Mouse (Mus musculus) forebrain, embryonic 14.5 days (tissue): ENCODE measurements around the gene Defb22. TPM values are rescaled to one million over a fixed set of nuclear protein-coding genes. Genes with fewer than 3 reads are reported as not detected.
A peak's percentile ranks its signal among the peaks of the same experiment; 100 is the strongest.

Experiments used
- ATAC-seq: fragments of 200-750 bp; cut with Nextera tagmentation; 2 replicates; pipeline ENCODE4 v1.8.0; 2017; ENCODE audit warnings: mild to moderate bottlenecking, moderate library complexity
- DNase-seq: peaks from one replicate; pipeline ENCODE4 v3.0.0-alpha.2; 2015; ENCODE audit warnings: low spot score
- H3K27ac ChIP-seq: fragments of 300-500 bp; sonication (generic); 2 replicates; pipeline ENCODE4 v1.5.1; 2014; ENCODE audit warnings: low read depth, mild to moderate bottlenecking, control low read depth, low read length, moderate library complexity
- H3K27me3 ChIP-seq: fragments of 300-500 bp; sonication (generic); replicated peaks from 2 replicates; pipeline ENCODE4 v1.6.1; 2014; ENCODE audit warnings: low read length, control low read depth, mixed read lengths; ENCODE audit not compliant: control insufficient read depth, insufficient read depth
- H3K36me3 ChIP-seq: fragments of 300-500 bp; sonication (generic); 2 replicates; pipeline ENCODE4 v1.6.1; 2014; ENCODE audit warnings: low read length, control low read depth; ENCODE audit not compliant: control insufficient read depth, insufficient read depth
- H3K4me1 ChIP-seq: fragments of 300-500 bp; sonication (generic); 2 replicates; pipeline ENCODE4 v1.6.1; 2014; ENCODE audit warnings: antibody characterized with exemption, low read length, control low read depth; ENCODE audit not compliant: control insufficient read depth, insufficient read depth
- H3K4me2 ChIP-seq: fragments of 300-500 bp; sonication (generic); 2 replicates; pipeline ENCODE4 v1.6.1; 2014; ENCODE audit warnings: mild to moderate bottlenecking, control low read depth, low read length
- H3K4me3 ChIP-seq: fragments of 300-500 bp; sonication (generic); 2 replicates; pipeline ENCODE4 v1.5.1; 2014; ENCODE audit warnings: low read depth, low read length, control low read depth
- H3K9ac ChIP-seq: fragments of 300-500 bp; sonication (generic); 2 replicates; pipeline ENCODE4 v1.6.1; 2014; ENCODE audit warnings: mild to moderate bottlenecking, low read length, control low read depth, moderate library complexity
- H3K9me3 ChIP-seq: fragments of 300-500 bp; sonication (generic); replicated peaks from 2 replicates; pipeline ENCODE4 v1.6.1; 2016; ENCODE audit warnings: low read length, control low read depth, mixed read lengths; ENCODE audit not compliant: control insufficient read depth
- WGBS: fragments of 180-500 bp; shearing (Covaris S2); extraction: QIAGEN DNeasy Blood & Tissue Kit; methylation state at CpG from one replicate; pipeline ENCODE4 v1.1.7; 2014; 5-methylcytosine and 5-hydroxymethylcytosine counted together
- polyA plus RNA-seq: library from polyadenylated mRNA; unstranded; fragments of >200 nt; fragmentation: Nextera tagmentation; extraction: Ambion mirVana; gene quantifications from 2 replicates; pipeline ENCODE4 v1.2.1, GENCODE M21; 2014

The Defb22 gene
- polyA plus RNA-seq = not detected in 2 replicates

DNA sequence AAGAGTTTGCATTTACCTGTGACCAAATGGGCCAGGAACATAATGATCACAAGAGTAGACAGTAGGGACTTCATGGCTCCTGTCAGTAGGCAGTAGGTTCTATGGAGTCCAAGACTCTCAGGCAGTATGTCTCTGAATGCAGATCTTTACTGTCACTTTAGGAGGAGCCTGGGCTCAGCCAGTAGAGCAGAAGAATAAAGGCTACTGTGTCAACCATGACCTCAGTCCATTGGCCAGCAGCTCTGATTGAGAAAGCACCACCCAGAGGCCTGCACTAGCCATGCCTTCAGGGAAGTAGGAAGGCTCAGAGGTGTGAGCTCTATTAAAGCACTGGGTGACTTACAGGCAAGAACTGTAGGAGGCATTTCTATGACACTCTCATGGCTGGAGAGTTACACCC, at the start of gene Defb22:
Gene Defb22, minus strand, starts transcription at position 101 of the 400 bp plus-strand sequence.
- Histone ChIP-seq H3K27ac (no peak within 1 kb of the TSS), H3K9me3 (no peaks in the 10 kb centered on the region), H3K27me3 (no peaks in the 10 kb centered on the region), H3K4me2 (no peak within 1 kb of the TSS), H3K9ac (no peak within 1 kb of the TSS), H3K4me3 (no peak within 1 kb of the TSS), H3K4me1 (no peaks in the 10 kb centered on the region), H3K36me3 (no peaks in the 10 kb centered on the region)
- DNase-seq (no peak), ATAC-seq (no peak)

GRCm38 (mm10) chr2:152517981-152518380, 28.0 kb upstream of the Defb22 start, which contains the start of gene Defb28:
TSS of gene Defb28 (plus strand) at chr2:152518255.
- WGBS = 77% methylated on average over 4 of the region's 4 CpGs
- no peak for ATAC-seq

GRCm38 (mm10) chr2:152516084-152516483, 26.1 kb upstream of the Defb22 start:
- no peak overlapping the region for H3K4me3 ChIP-seq
- H3K9me3 ChIP-seq = no peaks in the 10 kb centered on the region
- no peaks in the 10 kb centered on the region for H3K36me3 ChIP-seq
- H3K27ac ChIP-seq = no peak overlapping the region
- peak; percentile 7 for DNase-seq
- H3K4me2 ChIP-seq = no peak overlapping the region
- H3K27me3 ChIP-seq = no peaks in the 10 kb centered on the region
- H3K9ac ChIP-seq = no peak overlapping the region
- 62% methylated on average over 4 of the region's 4 CpGs for WGBS
- no peaks in the 10 kb centered on the region for H3K4me1 ChIP-seq
- ATAC-seq = no peak

More at GRCm38 (mm10) chr2:152517981-152518380, 28.0 kb upstream of the Defb22 start, which contains the start of gene Defb28:
- H3K27ac ChIP-seq = no peak within 1 kb of the TSS
- no peak within 1 kb of the TSS for H3K9ac ChIP-seq
- no peaks in the 10 kb centered on the region for H3K4me1 ChIP-seq
- no peak within 1 kb of the TSS for H3K4me3 ChIP-seq
- H3K27me3 ChIP-seq = no peaks in the 10 kb centered on the region
- no peak for DNase-seq
- H3K4me2 ChIP-seq = no peak within 1 kb of the TSS
- H3K9me3 ChIP-seq = no peaks in the 10 kb centered on the region
- no peaks in the 10 kb centered on the region for H3K36me3 ChIP-seq

GRCm38 (mm10) chr2:152511592-152511991, 21.7 kb upstream of the Defb22 start, which contains the start of gene Defb26:
TSS of gene Defb26 (minus strand) at chr2:152511692.
- Histone ChIP-seq H3K4me3 (no peak within 1 kb of the TSS), H3K9me3 (no peaks in the 10 kb centered on the region), H3K4me2 (no peak within 1 kb of the TSS), H3K27ac (no peak within 1 kb of the TSS), H3K36me3 (no peaks in the 10 kb centered on the region), H3K9ac (no peak within 1 kb of the TSS), H3K27me3 (no peaks in the 10 kb centered on the region), H3K4me1 (no peaks in the 10 kb centered on the region)
- ATAC-seq (no peak), DNase-seq (no peak)
- WGBS = 79% methylated on average over 1 of the region's 1 CpGs

DNA sequence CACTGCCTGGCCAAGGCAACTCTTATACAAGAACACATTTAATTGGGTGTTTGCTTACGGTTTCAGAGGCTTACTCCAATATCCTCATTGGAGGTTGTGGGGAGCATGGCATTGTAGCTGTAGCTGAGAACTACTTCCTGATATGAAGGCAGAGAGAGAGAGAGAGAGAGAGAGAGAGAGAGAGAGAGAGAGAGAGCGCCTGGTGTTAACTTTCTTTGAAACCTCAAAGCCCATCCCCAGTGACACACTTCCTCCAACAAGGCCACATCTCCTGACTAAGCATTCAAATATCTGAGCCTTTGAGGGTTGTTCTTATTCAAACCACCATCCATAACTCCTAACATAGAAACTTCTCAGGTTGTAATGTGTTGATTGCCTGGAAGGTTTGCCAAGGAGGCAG, 14.0 kb upstream of the Defb22 start:
- Histone ChIP-seq H3K9me3 (no peaks in the 10 kb centered on the region), H3K4me1 (no peaks in the 10 kb centered on the region), H3K36me3 (no peaks in the 10 kb centered on the region), H3K4me2 (no peak overlapping the region), H3K9ac (no peak overlapping the region), H3K4me3 (no peak overlapping the region), H3K27me3 (no peaks in the 10 kb centered on the region), H3K27ac (no peak overlapping the region)
- ATAC-seq (no peak), DNase-seq (no peak)
- 88% methylated on average over 2 of the region's 2 CpGs for WGBS

GRCm38 (mm10) chr2:152500863-152501229, 10.9 kb upstream of the Defb22 start:
- H3K9me3 ChIP-seq = no peaks in the 10 kb centered on the region
- H3K27ac ChIP-seq = no peak overlapping the region
- H3K9ac ChIP-seq = no peak overlapping the region
- no peak overlapping the region for H3K4me2 ChIP-seq
- DNase-seq (no peak), ATAC-seq (no peak)
- no peaks in the 10 kb centered on the region for H3K27me3 ChIP-seq
- H3K4me1 ChIP-seq = no peaks in the 10 kb centered on the region
- WGBS = 85% methylated on average over 6 of the region's 6 CpGs
- H3K36me3 ChIP-seq = no peaks in the 10 kb centered on the region
- H3K4me3 ChIP-seq = no peak overlapping the region

DNA sequence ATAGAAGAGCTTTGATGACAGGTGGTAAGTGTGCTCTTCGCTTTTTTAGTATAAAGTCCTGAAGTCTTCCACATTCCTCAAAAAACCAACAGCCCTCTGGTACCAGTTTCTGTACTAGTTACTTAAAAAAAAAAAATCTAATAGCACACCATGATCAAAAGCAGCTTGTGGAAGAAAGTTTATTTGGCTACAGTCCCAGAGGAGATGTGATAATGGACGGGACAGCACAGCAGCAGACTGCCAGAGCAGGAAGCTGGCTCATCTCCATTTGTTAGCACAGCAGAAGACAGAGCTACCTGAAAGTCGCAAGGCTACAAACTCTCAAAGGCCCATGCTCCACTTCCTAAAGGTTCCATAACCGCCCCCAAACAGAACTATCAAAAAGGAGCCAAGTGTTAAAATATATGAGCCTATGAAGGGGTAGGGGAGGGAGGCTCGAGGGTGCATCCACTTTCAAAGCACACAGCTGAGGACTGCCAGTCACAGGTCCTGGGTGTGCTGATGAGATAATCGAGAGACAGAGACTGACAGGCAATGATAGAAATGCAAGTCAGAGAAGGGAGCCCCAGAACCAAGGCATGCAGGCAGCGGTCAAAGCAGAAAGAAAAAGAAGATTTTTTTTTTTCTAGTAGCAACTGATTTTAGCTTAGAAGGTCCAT, 10.4 kb upstream of the Defb22 start:
- DNase-seq = peak; percentile 5
- 80% methylated on average over 7 of the region's 7 CpGs for WGBS

GRCm38 (mm10) chr2:152498020-152498419, 8.1 kb upstream of the Defb22 start:
- no peak for DNase-seq
- no peaks in the 10 kb centered on the region for H3K36me3 ChIP-seq
- no peak overlapping the region for H3K4me2 ChIP-seq
- H3K4me1 ChIP-seq = no peaks in the 10 kb centered on the region
- WGBS = 83% methylated on average over 6 of the region's 6 CpGs
- H3K27me3 ChIP-seq = no peaks in the 10 kb centered on the region
- no peaks in the 10 kb centered on the region for H3K9me3 ChIP-seq
- H3K9ac ChIP-seq = no peak overlapping the region
- H3K27ac ChIP-seq = no peak overlapping the region
- no peak for ATAC-seq
- H3K4me3 ChIP-seq = no peak overlapping the region

More for the DNA sequence above, 10.4 kb upstream of the Defb22 start:
- Histone ChIP-seq H3K9me3 (no peaks in the 10 kb centered on the region), H3K27me3 (no peaks in the 10 kb centered on the region), H3K36me3 (no peaks in the 10 kb centered on the region), H3K4me3 (no peak overlapping the region), H3K4me1 (no peaks in the 10 kb centered on the region), H3K27ac (no peak overlapping the region), H3K9ac (no peak overlapping the region), H3K4me2 (no peak overlapping the region)
- no peak for ATAC-seq

DNA sequence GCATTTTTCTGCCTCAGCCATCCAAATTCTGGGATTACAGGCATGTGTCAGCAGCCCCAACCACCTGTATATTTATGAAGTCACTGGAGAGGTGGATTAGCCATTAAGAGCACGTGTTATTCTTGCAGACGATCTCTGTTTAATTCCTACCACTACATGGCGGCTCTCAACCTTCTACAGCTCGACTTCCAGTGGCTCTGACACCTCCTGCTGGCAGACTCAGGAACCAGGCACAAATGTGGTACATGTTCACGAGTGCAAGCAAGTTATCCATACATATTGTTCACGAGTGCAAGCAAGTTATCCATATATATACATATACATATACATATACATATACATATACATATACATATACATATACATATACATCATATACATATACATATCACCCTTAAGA, 3.2 kb upstream of the Defb22 start:
- ATAC-seq = no peak
- 73% methylated on average over 6 of the region's 6 CpGs for WGBS

More for the DNA sequence above, 3.2 kb upstream of the Defb22 start:
- H3K9ac ChIP-seq = no peak overlapping the region
- DNase-seq = no peak
- no peak overlapping the region for H3K4me2 ChIP-seq
- no peak overlapping the region for H3K4me3 ChIP-seq
- H3K4me1 ChIP-seq = no peaks in the 10 kb centered on the region
- H3K36me3 ChIP-seq = no peaks in the 10 kb centered on the region
- H3K9me3 ChIP-seq = no peaks in the 10 kb centered on the region
- no peak overlapping the region for H3K27ac ChIP-seq
- no peaks in the 10 kb centered on the region for H3K27me3 ChIP-seq
